Mouse (Mus musculus): ENCODE data around the gene Scp2d1. TPM values are rescaled to one million over a fixed set of nuclear protein-coding genes. Genes with fewer than 3 reads are reported as not detected.

Scp2d1 gene
- total and polyA plus RNA-seq, 3 experiments, result not detected

GRCm38 (mm10) chr2:144781871-144782270 lies 41.6 kb upstream of the Scp2d1 start:
- H3K4me1 ChIP-seq (ENCODE audit: control insufficient read depth in 1 of 2, insufficient read depth in 2 of 2, low read length in 2 of 2), result no peaks in the 10 kb centered on the region
- no peak for DNase-seq (ENCODE audit: low read depth, low spot score)
- no peaks in the 10 kb centered on the region for H3K9me3 ChIP-seq (replicated peaks; ENCODE audit: insufficient read depth, low read length)
- no peaks in the 10 kb centered on the region for H3K79me2 ChIP-seq (ENCODE audit: control insufficient read depth, insufficient read depth, low read length, poor library complexity)
- TF ChIP-seq ZKSCAN1 (IDR thresholded peaks at IDR 0.05; ENCODE audit: low read depth, low read length), result no peak
- TF ChIP-seq TAL1 (IDR thresholded peaks at IDR 0.05; ENCODE audit: low read length), result no peak
- TF ChIP-seq BHLHE40 (IDR thresholded peaks at IDR 0.05; ENCODE audit: borderline replicate concordance, low read depth, low read length), result no peak
- TF ChIP-seq CHD2 (IDR thresholded peaks at IDR 0.05; ENCODE audit: low read length), result no peak
- TF ChIP-seq NELFE (IDR thresholded peaks at IDR 0.05; ENCODE audit: low read depth, low read length), result no peak
- TF ChIP-seq MAFK (IDR thresholded peaks at IDR 0.05; ENCODE audit: borderline replicate concordance, low read depth, low read length), result no peak
- no peak; a peak in 1 of 6 replicates for TF ChIP-seq CTCF (IDR thresholded peaks at IDR 0.05 in 2 of 3, conservative IDR thresholded peaks at IDR 0.05 in 1 of 3; ENCODE audit: control insufficient read depth in 1 of 3, insufficient read depth in 1 of 3, low read depth in 2 of 3, low read length in 3 of 3, poor library complexity in 1 of 3, severe bottlenecking in 1 of 3)
- no peak for TF ChIP-seq UBTF (IDR thresholded peaks at IDR 0.05; ENCODE audit: borderline replicate concordance, insufficient read depth, low read depth, low read length)
- no peak for TF ChIP-seq SIN3A (IDR thresholded peaks at IDR 0.05; ENCODE audit: low read length)
- TF ChIP-seq MYC (IDR thresholded peaks at IDR 0.05; ENCODE audit: low read depth, low read length), result no peak
- TF ChIP-seq KAT2A (conservative IDR thresholded peaks at IDR 0.05; ENCODE audit: low read depth, low read length), result no peak
- TF ChIP-seq E2F4 (IDR thresholded peaks at IDR 0.05; ENCODE audit: borderline replicate concordance, low read depth, low read length), result no peak
- no peak for TF ChIP-seq POLR2AphosphoS2 (IDR thresholded peaks at IDR 0.05; ENCODE audit: low read length)
- TF ChIP-seq MXI1 (IDR thresholded peaks at IDR 0.05; ENCODE audit: low read depth, low read length), result no peak
- no peak for TF ChIP-seq POLR2A (IDR thresholded peaks at IDR 0.05; ENCODE audit: control insufficient read depth in 1 of 2, insufficient read depth in 1 of 2, low read depth in 1 of 2, low read length in 2 of 2, poor library complexity in 1 of 2)
- H3K27me3 ChIP-seq (ENCODE audit: control insufficient read depth in 1 of 2, insufficient read depth in 2 of 2, low read length in 2 of 2), result no peaks in the 10 kb centered on the region
- no peaks in the 10 kb centered on the region for H3K36me3 ChIP-seq (ENCODE audit: control insufficient read depth in 1 of 2, insufficient read depth in 2 of 2, low read length in 2 of 2)
- no peak overlapping the region for H3K9ac ChIP-seq (ENCODE audit: control insufficient read depth, low read depth, low read length, poor library complexity, severe bottlenecking)
- H3K27ac ChIP-seq (ENCODE audit: control insufficient read depth, low read depth, low read length), result no peak overlapping the region
- H3K4me3 ChIP-seq (ENCODE audit: control insufficient read depth in 1 of 2, insufficient read depth in 1 of 2, low read depth in 2 of 2, low read length in 2 of 2), result no peak overlapping the region

GRCm38 (mm10) chr2:144782481-144782880 lies 41.0 kb upstream of the Scp2d1 start:
- Histone ChIP-seq H3K9me3 (replicated peaks; ENCODE audit: insufficient read depth, low read length) (no peaks in the 10 kb centered on the region), H3K79me2 (ENCODE audit: control insufficient read depth, insufficient read depth, low read length, poor library complexity) (no peaks in the 10 kb centered on the region), H3K27ac (ENCODE audit: control insufficient read depth, low read depth, low read length) (no peak overlapping the region), H3K4me3 (ENCODE audit: control insufficient read depth in 1 of 2, insufficient read depth in 1 of 2, low read depth in 2 of 2, low read length in 2 of 2) (no peak overlapping the region), H3K36me3 (ENCODE audit: control insufficient read depth in 1 of 2, insufficient read depth in 2 of 2, low read length in 2 of 2) (no peaks in the 10 kb centered on the region), H3K4me1 (ENCODE audit: control insufficient read depth in 1 of 2, insufficient read depth in 2 of 2, low read length in 2 of 2) (no peaks in the 10 kb centered on the region), H3K27me3 (ENCODE audit: control insufficient read depth in 1 of 2, insufficient read depth in 2 of 2, low read length in 2 of 2) (no peaks in the 10 kb centered on the region), H3K9ac (ENCODE audit: control insufficient read depth, low read depth, low read length, poor library complexity, severe bottlenecking) (no peak overlapping the region)
- no peak for DNase-seq (ENCODE audit: low read depth, low spot score)
- no peak for TF ChIP-seq MXI1 (IDR thresholded peaks at IDR 0.05; ENCODE audit: low read depth, low read length)
- no peak for TF ChIP-seq KAT2A (conservative IDR thresholded peaks at IDR 0.05; ENCODE audit: low read depth, low read length)
- TF ChIP-seq TCF12 (IDR thresholded peaks at IDR 0.05; ENCODE audit: low read depth, low read length), result no peak
- TF ChIP-seq E2F4 (IDR thresholded peaks at IDR 0.05; ENCODE audit: borderline replicate concordance, low read depth, low read length), result no peak
- TF ChIP-seq CTCF (IDR thresholded peaks at IDR 0.05 in 2 of 3, conservative IDR thresholded peaks at IDR 0.05 in 1 of 3; ENCODE audit: control insufficient read depth in 1 of 3, insufficient read depth in 1 of 3, low read depth in 2 of 3, low read length in 3 of 3, poor library complexity in 1 of 3, severe bottlenecking in 1 of 3), result no peak
- TF ChIP-seq CHD2 (IDR thresholded peaks at IDR 0.05; ENCODE audit: low read length), result no peak
- no peak for TF ChIP-seq SIN3A (IDR thresholded peaks at IDR 0.05; ENCODE audit: low read length)
- TF ChIP-seq HCFC1 (IDR thresholded peaks at IDR 0.05; ENCODE audit: low read depth, low read length), result no peak
